Mouse (Mus musculus) heart, embryonic 12.5 days (tissue): ENCODE measurements around the gene Sprn. TPM values are rescaled to one million over a fixed set of nuclear protein-coding genes. Genes with fewer than 3 reads are reported as not detected.
"Not testable (repeated sequence)": the region's sequence is repeated elsewhere in the genome, so short reads cannot be mapped to it uniquely, and the experiment has no call there.

Experiments
- ATAC-seq: fragments of 200-750 bp; cut with Nextera tagmentation; 2 replicates; pipeline ENCODE4 v1.8.0; 2017; ENCODE audit warnings: moderate TSS enrichment, moderate library complexity; ENCODE audit not compliant: insufficient number of reproducible peaks, low FRiP score
- H3K27ac ChIP-seq: fragments of 300-500 bp; sonication (generic); 2 replicates; pipeline ENCODE4 v1.5.1; 2016; ENCODE audit warnings: mild to moderate bottlenecking, moderate library complexity; ENCODE audit not compliant: poor library complexity, severe bottlenecking
- H3K27me3 ChIP-seq: fragments of 300-500 bp; sonication (generic); replicated peaks from 2 replicates; pipeline ENCODE4 v1.6.1; 2016; ENCODE audit warnings: mild to moderate bottlenecking, moderate library complexity
- H3K36me3 ChIP-seq: fragments of 300-500 bp; sonication (generic); 2 replicates; pipeline ENCODE4 v1.6.1; 2016; ENCODE audit warnings: mild to moderate bottlenecking, moderate library complexity
- H3K4me1 ChIP-seq: fragments of 300-500 bp; sonication (generic); replicated peaks from 2 replicates; pipeline ENCODE4 v1.6.1; 2016; ENCODE audit warnings: mild to moderate bottlenecking
- H3K4me2 ChIP-seq: fragments of 300-500 bp; sonication (generic); 2 replicates; pipeline ENCODE4 v1.6.1; 2016; ENCODE audit warnings: mild to moderate bottlenecking, moderate library complexity
- H3K4me3 ChIP-seq: fragments of 300-500 bp; sonication (generic); 2 replicates; pipeline ENCODE4 v1.5.1; 2016; ENCODE audit warnings: mild to moderate bottlenecking
- H3K9ac ChIP-seq: fragments of 300-500 bp; sonication (generic); 2 replicates; pipeline ENCODE4 v1.6.1; 2016; ENCODE audit warnings: mild to moderate bottlenecking, moderate library complexity
- H3K9me3 ChIP-seq: fragments of 300-500 bp; sonication (generic); replicated peaks from 2 replicates; pipeline ENCODE4 v1.6.1; 2016; ENCODE audit warnings: mild to moderate bottlenecking, moderate library complexity
- WGBS: fragments of 180-500 bp; shearing (Covaris S2); methylation state at CpG from one replicate; pipeline ENCODE4 v1.1.7; 2016; 5-methylcytosine and 5-hydroxymethylcytosine counted together
- polyA plus RNA-seq: library from polyadenylated mRNA; unstranded; fragments of >200 nt; fragmentation: Nextera tagmentation; extraction: Ambion mirVana; gene quantifications from 2 replicates; pipeline ENCODE4 v1.2.1, GENCODE M21; 2016

The Sprn gene
- polyA plus RNA-seq, 1 experiment from 2014 or later = 0.08 TPM

DNA sequence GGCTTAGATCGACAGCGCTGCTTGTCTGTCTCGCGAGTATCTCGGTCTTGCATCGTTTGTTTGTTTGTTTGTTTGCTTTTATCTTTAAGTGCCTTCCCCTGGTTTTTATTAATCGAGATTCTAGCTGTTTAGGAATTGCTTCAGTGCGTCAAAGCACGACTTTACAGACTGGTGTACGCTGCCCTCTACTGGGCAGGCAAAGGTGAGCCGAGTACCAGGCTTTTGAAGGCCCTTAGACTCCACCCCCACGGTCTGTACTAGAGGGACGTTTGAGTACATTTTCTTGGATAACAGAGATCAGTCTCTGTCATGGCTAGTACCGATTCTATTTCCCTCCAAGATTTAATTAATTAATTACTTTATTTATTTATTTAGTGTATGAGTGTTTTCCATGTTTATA, 13.3 kb downstream of the Sprn start:
- H3K4me3 ChIP-seq = no peak overlapping the region
- H3K27ac ChIP-seq = no peak overlapping the region

DNA sequence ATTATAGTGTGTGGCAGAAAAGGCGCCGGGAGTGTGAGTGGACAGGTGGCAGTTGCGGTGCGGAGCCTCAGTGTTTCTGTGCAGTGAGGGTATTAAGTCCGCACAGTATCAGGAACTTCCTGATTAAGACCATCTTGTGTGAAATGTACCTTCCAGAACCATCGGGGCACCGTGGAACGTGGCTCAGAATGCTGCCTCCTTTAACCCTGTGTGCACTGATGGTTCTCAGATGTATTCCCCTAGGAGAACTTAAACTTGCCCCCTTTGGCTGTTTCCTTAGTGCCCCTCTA, 16.7 kb downstream of the Sprn start:
- H3K36me3 ChIP-seq = peaks cover 5% of the 10 kb centered on the region; the same call in 1 of the 2 replicates
- H3K9ac ChIP-seq = peak overlapping the region; percentile 84
- H3K4me1 ChIP-seq = peaks cover 6% of the 10 kb centered on the region
- peak overlapping the region; percentile 80 for H3K4me2 ChIP-seq
- peak overlapping the region; percentile 37 for H3K27ac ChIP-seq
- ATAC-seq = no peak
- H3K4me3 ChIP-seq = peak overlapping the region; percentile 81
- H3K27me3 ChIP-seq = no peaks in the 10 kb centered on the region
- 0% methylated on average over 8 of the region's 8 CpGs for WGBS
- no peaks in the 10 kb centered on the region for H3K9me3 ChIP-seq

More for the DNA sequence above, 13.3 kb downstream of the Sprn start:
- Histone ChIP-seq H3K4me1 (peaks cover 6% of the 10 kb centered on the region), H3K27me3 (no peaks in the 10 kb centered on the region), H3K36me3 (no peaks in the 10 kb centered on the region; the same call in 1 of the 2 replicates), H3K9ac (0 out of 2 replicates have a peak overlapping the region, but pooled peaks have one; percentile 26), H3K4me2 (peak overlapping the region; percentile 17; the same call in 1 of the 2 replicates), H3K9me3 (no peaks in the 10 kb centered on the region)
- WGBS = 6% methylated on average over 14 of the region's 14 CpGs
- no peak for ATAC-seq

DNA sequence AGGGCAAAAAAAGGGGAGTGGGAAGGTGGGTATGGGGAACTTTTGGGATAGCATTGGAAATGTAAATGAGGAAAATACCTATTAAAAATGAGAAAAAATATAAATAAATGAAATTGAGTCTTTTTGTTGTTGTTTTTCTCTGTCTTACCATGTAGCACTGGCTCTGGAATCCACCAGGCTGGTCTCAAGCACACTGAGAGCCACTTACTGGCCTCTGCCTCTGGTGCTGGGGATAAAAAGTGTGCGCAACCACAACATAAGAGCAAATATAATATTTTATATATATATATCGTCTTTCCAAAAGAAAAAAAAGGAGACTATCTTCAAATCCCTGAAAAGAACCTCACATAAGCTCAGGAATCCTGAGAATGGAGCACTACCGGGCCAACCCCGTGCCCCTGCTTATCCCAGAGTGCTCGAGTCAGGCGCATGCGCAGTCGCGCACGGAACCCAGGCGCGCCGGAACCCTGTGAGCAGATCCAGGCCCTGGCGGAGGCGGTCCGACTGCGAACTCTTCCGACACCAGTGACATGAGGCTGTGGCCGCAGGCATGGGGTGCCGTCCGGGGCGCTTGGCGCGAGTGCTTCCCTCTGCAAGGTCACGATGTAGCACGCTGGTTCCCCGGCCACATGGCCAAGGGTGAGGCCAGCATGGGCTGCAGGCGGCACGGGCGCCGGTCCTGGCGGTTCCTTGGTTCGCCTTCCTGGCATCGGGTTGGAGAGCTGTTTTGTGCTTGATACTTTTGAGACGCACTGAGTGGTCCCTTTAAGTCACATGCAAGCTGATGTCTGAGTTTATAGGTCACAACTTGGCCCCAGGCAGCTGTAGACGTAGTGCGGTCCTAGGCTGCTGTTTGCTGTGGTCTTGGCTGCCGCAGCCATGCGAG, 17.3 kb downstream of the Sprn start, which contains the start of gene Mtg1:
Mtg1 (plus strand) TSS at position 430 of the 886 bp plus-strand sequence.
- Histone ChIP-seq H3K4me2 (peak within 1 kb of the TSS; percentile 80), H3K9ac (peak within 1 kb of the TSS; percentile 84), H3K27ac (peak within 1 kb of the TSS; percentile 37), H3K27me3 (no peaks in the 10 kb centered on the region), H3K9me3 (no peaks in the 10 kb centered on the region), H3K36me3 (peaks cover 8% of the 10 kb centered on the region; the same call in 1 of the 2 replicates), H3K4me1 (peaks cover 6% of the 10 kb centered on the region), H3K4me3 (peak within 1 kb of the TSS; percentile 81)
- peak; percentile 98 for ATAC-seq
- 1% methylated on average over 39 of the region's 39 CpGs for WGBS

DNA sequence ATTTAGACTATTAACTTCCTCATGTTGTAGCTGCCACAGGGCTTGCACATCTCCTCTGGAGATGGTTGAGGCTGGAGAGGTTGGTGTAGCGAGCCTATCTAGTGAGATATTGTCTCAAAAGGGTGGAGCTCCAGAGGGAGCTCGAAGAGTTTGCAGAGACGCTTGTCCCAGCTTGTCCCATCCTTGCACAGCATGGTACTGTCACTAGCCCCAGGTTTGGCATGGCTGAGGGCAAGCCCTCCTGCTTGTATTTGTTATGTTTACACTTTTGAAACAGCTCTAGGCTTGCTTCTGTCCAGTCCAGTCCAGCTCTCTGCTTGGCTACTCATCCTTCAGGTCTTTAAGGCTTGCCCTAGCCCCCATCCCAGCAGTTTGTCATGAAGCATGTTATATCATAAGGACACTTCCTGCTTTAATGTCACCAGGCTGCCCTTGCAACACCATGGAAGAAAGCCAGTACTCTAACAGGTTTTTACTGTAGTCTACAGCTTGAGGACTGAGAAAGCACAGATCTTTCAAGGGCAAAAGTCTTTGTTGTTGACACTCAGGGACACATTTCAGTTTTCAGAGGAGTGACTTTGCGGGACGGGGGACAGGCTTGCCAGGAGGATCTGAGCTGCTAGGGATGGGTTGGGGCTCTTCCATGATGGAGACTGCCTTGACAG, 19.4 kb downstream of the Sprn start:
- H3K9ac ChIP-seq = no peak overlapping the region
- peaks cover 6% of the 10 kb centered on the region for H3K4me1 ChIP-seq
- H3K9me3 ChIP-seq = no peaks in the 10 kb centered on the region
- H3K27me3 ChIP-seq = no peaks in the 10 kb centered on the region
- H3K27ac ChIP-seq = no peak overlapping the region
- no peak overlapping the region for H3K4me2 ChIP-seq
- H3K4me3 ChIP-seq = no peak overlapping the region
- no peak for ATAC-seq
- H3K36me3 ChIP-seq = peaks cover 21% of the 10 kb centered on the region
- 85% methylated on average over 5 of the region's 5 CpGs for WGBS

DNA sequence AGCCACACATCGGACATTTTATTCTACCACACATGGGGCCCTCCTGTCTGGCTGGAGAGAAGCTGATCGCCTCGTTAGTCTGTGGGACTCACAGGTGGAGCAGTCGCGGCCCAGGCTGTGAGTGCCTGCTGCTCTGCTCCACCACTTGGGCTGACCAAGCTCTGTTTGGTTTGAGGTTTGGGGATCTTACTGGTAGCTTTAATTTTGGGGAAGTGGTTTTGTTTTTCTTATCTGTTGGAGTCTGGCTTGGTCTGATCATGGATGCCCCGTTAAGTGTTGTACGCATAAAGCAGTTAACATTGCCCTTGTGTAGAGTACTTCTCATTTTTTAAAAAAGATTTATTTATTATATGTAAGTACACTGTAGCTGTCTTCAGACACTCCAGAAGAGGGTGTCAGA, 20.6 kb downstream of the Sprn start:
- H3K27me3 ChIP-seq, H3K27ac ChIP-seq, H3K4me3 ChIP-seq, ATAC-seq, H3K4me1 ChIP-seq, H3K9me3 ChIP-seq, H3K9ac ChIP-seq, H3K4me2 ChIP-seq: not testable (repeated sequence)
- 86% methylated on average over 7 of the region's 7 CpGs for WGBS
- H3K36me3 ChIP-seq = peaks cover 30% of the 10 kb centered on the region

DNA sequence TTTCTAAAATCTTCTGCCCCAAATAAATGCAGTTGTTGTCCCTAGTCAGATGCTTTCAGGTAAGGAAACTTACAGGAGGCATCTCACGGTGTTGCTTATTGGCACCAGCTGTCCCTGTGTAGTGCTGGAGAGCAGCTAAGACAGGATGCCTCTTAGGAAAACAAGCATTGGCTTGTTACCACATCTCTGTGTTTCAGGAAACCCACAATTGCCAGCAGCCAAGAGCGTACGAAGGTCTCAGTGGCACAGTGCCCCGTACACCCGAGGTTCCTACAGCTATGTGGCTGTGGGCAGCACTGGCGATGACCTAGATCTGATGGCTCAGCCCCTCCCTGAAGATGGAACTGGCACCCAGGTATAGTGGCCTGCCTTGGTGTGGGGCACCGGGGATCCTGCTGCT, 22.5 kb downstream of the Sprn start:
- ATAC-seq, H3K4me3 ChIP-seq, H3K27me3 ChIP-seq, H3K9me3 ChIP-seq, H3K9ac ChIP-seq, H3K4me1 ChIP-seq, H3K27ac ChIP-seq, H3K4me2 ChIP-seq: not testable (repeated sequence)
- WGBS = 88% methylated on average over 7 of the region's 7 CpGs
- H3K36me3 ChIP-seq = peaks cover 31% of the 10 kb centered on the region

DNA sequence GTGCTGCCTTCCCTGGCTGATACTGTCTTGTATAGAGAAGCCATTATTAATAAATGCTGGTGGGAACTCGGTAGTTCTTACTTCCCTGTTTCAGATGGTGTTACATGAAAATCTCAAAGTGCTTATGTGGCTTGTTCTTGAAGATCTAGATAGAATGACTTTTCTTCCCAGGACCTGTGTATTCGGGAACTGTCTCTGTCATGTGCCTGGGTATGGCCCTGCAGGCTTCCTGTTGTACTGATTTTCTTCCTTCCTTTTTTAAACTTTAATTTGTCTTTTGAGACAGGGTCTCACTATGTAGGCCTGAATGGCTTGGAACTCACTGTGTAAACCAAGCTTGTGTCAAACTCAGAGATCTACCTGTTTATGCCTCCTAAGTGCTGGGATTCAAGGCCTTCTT, 26.8 kb downstream of the Sprn start:
- Histone ChIP-seq H3K4me3 (no peak overlapping the region), H3K4me2 (no peak overlapping the region), H3K27me3 (no peaks in the 10 kb centered on the region), H3K9ac (no peak overlapping the region), H3K9me3 (no peaks in the 10 kb centered on the region), H3K36me3 (peaks cover 25% of the 10 kb centered on the region), H3K27ac (no peak overlapping the region), H3K4me1 (peaks cover 3% of the 10 kb centered on the region; the same call in 1 of the 2 replicates)
- ATAC-seq = no peak
- WGBS = 78% methylated on average over 2 of the region's 2 CpGs

DNA sequence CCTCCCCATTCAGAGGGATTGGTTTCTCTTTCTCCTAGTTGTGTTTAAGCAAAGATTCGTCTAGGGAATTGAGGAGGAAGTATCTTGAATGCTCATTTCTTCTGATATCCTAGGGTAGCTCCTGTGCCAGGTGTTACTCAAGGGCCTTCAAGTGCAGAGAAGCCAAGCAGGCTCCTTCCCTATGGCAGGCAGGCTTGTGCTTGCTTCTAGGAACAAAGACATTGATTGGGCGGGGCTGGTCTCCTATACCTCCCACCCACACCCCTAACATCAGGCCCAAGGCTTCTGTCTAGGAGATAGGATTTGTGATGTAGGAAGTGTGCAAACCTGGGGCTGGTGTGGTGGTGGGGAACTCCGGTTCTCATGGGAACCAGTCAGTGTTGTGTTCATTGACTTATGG, 27.7 kb downstream of the Sprn start:
- Histone ChIP-seq H3K4me1 (peaks cover 3% of the 10 kb centered on the region; the same call in 1 of the 2 replicates), H3K4me2 (no peak overlapping the region), H3K9me3 (no peaks in the 10 kb centered on the region), H3K27ac (no peak overlapping the region), H3K9ac (no peak overlapping the region), H3K4me3 (no peak overlapping the region), H3K36me3 (peaks cover 21% of the 10 kb centered on the region), H3K27me3 (no peaks in the 10 kb centered on the region)
- ATAC-seq = no peak
- WGBS = 88% methylated on average over 3 of the region's 3 CpGs

DNA sequence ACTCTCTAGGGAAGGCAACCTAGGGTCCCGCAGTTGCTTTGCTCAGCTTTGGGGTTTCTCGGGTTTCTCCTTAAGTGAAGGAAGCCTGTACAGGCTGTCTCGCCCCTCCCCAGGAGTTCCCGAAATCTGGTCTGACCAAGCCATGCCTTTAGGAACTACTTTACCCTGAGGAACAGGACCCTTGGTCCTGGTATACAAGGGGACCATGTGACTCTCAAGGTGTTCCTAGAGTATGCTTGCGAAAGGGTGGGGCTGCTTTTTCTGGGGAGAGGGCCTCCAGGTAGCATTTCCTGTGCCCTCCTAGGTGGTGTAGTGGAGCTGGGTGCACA, 28.7 kb downstream of the Sprn start:
- H3K27me3 ChIP-seq = no peaks in the 10 kb centered on the region
- peaks cover 3% of the 10 kb centered on the region; the same call in 1 of the 2 replicates for H3K4me1 ChIP-seq
- H3K4me3 ChIP-seq = peak overlapping the region; percentile 71
- H3K27ac ChIP-seq = no peak overlapping the region
- whole genome bisulfite sequencing = 6% methylated on average over 5 of the region's 5 CpGs
- H3K9me3 ChIP-seq = no peaks in the 10 kb centered on the region
- H3K36me3 ChIP-seq = peaks cover 17% of the 10 kb centered on the region
- ATAC-seq = peak; percentile 16
- peak overlapping the region; percentile 80 for H3K9ac ChIP-seq
- peak overlapping the region; percentile 80 for H3K4me2 ChIP-seq

DNA sequence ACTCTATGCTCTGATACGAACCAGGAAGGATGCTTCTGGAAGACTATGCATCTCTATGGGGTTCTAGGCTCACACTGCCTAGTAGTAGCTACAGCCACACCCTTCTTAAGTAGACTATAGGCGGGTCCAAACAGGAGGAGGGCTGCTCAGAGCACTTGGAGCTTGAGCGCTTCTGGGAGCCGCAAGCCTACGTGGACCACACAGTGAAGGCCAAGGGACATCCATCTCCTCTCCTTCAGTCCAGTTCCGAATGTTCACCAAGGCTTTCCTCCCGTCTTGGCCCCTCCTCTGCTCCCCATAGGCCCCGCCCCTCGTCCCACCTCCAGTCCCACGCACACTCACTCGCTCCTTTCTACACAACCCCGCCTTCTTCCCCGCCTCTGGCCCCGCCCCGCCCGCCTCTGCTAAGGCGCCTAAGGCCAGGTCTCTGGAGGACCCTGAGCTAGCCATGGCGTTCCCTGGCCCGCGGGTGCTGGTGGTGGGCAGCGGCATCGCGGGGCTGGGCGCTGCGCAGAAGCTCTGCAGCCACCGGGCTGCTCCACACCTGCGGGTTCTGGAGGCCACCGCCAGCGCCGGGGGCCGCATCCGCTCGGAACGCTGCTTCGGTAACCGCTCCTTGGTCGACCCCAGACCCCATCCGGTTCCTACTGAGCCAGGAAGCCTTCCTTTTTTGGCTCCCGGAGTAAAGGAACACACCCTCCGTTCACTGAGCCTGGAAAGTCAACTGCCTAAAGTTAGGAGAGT, 29.2 kb downstream of the Sprn start:
- H3K9ac ChIP-seq = peak overlapping the region; percentile 80
- peak overlapping the region; percentile 80 for H3K4me2 ChIP-seq
- no peaks in the 10 kb centered on the region for H3K27me3 ChIP-seq
- WGBS = 2% methylated on average over 39 of the region's 40 CpGs
- no peaks in the 10 kb centered on the region for H3K9me3 ChIP-seq
- ATAC-seq = peak; percentile 99
- H3K4me3 ChIP-seq = peak overlapping the region; percentile 71
- peaks cover 3% of the 10 kb centered on the region; the same call in 1 of the 2 replicates for H3K4me1 ChIP-seq
- peaks cover 11% of the 10 kb centered on the region for H3K36me3 ChIP-seq
- no peak overlapping the region for H3K27ac ChIP-seq

DNA sequence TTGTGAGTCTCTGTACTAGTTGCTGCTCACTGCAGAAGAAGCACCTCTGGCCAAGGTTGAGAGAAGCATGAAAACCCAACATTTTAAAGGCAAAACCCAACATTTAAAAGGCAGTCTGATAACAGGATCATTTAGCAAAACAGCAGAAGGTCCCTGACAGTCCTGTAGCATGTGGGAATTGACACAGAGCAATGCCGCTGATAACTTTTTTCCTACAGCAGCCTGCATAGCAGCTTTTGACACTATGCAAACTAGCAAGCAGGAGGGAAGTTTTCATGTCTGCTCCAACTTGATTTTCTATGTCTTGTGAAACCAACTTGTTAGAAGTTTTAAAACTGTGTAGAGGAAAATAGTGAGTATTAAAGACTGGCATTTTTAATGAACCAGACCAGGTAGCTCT, 30.3 kb downstream of the Sprn start:
- no peak for ATAC-seq
- Histone ChIP-seq H3K27ac (no peak overlapping the region), H3K9ac (no peak overlapping the region), H3K4me1 (peaks cover 3% of the 10 kb centered on the region; the same call in 1 of the 2 replicates), H3K4me3 (no peak overlapping the region), H3K27me3 (no peaks in the 10 kb centered on the region), H3K4me2 (no peak overlapping the region), H3K9me3 (peaks cover 3% of the 10 kb centered on the region; the same call in 1 of the 2 replicates), H3K36me3 (peaks cover 3% of the 10 kb centered on the region; the same call in 1 of the 2 replicates)
- WGBS = 81% methylated on average over 1 of the region's 1 CpGs
